Mouse (Mus musculus) stomach, embryonic 14.5 days (tissue): Measurements from ENCODE around the gene Crcp. TPM values are rescaled to one million over a fixed set of nuclear protein-coding genes. Genes with fewer than 3 reads are reported as not detected.
A peak's percentile ranks its signal among the peaks of the same experiment; 100 is the strongest.

Source experiments
- ATAC-seq: fragments of 200-750 bp; cut with Nextera tagmentation; 2 replicates; pipeline ENCODE4 v1.8.0; 2017; ENCODE audit warnings: low read depth, moderate TSS enrichment; ENCODE audit not compliant: insufficient number of reproducible peaks, insufficient read depth, low FRiP score
- H3K27ac ChIP-seq: fragments of 300-500 bp; sonication (generic); 2 replicates; pipeline ENCODE4 v1.5.1; 2014; ENCODE audit warnings: mild to moderate bottlenecking, low read length, moderate library complexity, mixed read lengths
- H3K27me3 ChIP-seq: fragments of 300-500 bp; sonication (generic); 2 replicates; pipeline ENCODE4 v1.6.1; 2014; ENCODE audit warnings: low read length, control low read depth, mixed read lengths; ENCODE audit not compliant: control insufficient read depth, insufficient read depth
- H3K36me3 ChIP-seq: fragments of 300-500 bp; sonication (generic); 2 replicates; pipeline ENCODE4 v1.6.1; 2014; ENCODE audit warnings: mild to moderate bottlenecking, control low read depth, low read length, moderate library complexity, mixed read lengths; ENCODE audit not compliant: control insufficient read depth, insufficient read depth
- H3K4me1 ChIP-seq: fragments of 300-500 bp; sonication (generic); 2 replicates; pipeline ENCODE4 v1.6.1; 2014; ENCODE audit warnings: low read length, control low read depth, mixed read lengths; ENCODE audit not compliant: control insufficient read depth, insufficient read depth
- H3K4me2 ChIP-seq: fragments of 300-500 bp; sonication (generic); replicated peaks from 2 replicates; pipeline ENCODE4 v1.6.1; 2014; ENCODE audit warnings: low read depth, low read length, control low read depth
- H3K4me3 ChIP-seq: fragments of 300-500 bp; sonication (generic); 2 replicates; pipeline ENCODE4 v1.5.1; 2014; ENCODE audit warnings: low read depth, low read length, control low read depth
- H3K9ac ChIP-seq: fragments of 300-500 bp; sonication (generic); replicated peaks from 2 replicates; pipeline ENCODE4 v1.6.1; 2014; ENCODE audit warnings: low read depth, mild to moderate bottlenecking, control low read depth, low read length, moderate library complexity, mixed read lengths
- H3K9me3 ChIP-seq: fragments of 300-500 bp; sonication (generic); 2 replicates; pipeline ENCODE4 v1.6.1; 2016; ENCODE audit warnings: low read depth, low read length, control low read depth; ENCODE audit not compliant: control insufficient read depth
- WGBS: fragments of 180-500 bp; shearing (Covaris S2); extraction: QIAGEN DNeasy Blood & Tissue Kit; methylation state at CpG from one replicate; pipeline ENCODE4 v1.1.7; 2014; 5-methylcytosine and 5-hydroxymethylcytosine counted together
- polyA plus RNA-seq: library from polyadenylated mRNA; unstranded; fragments of >200 nt; fragmentation: Nextera tagmentation; extraction: Ambion mirVana; gene quantifications from 2 replicates; pipeline ENCODE4 v1.2.1, GENCODE M21; 2014

The Crcp gene
- polyA plus RNA-seq, 1 experiment from 2014 or later: 24.2 TPM

DNA sequence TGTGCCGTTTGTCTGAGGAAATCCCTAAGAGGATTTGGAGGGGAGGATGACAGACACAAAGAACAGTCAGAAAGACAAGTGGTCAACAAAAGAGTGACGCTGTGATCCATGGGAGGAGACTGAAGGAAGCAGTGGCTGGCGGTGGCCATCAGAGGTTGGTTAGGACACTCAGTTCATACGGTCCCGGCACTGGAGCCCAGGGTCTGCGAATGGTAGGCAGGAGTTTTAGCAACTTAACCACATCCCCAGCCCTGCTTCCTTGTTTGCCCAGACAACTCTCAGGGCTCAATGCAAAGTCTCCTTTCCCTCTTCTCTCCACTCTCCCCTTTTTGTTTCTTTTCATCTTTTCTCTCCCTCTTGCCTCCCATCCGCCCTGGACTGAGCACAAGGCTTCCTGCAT, 17.0 kb downstream of the Crcp start:
- no peak overlapping the region for H3K27ac ChIP-seq
- no peak overlapping the region for H3K9ac ChIP-seq
- H3K4me3 ChIP-seq: no peak overlapping the region
- ATAC-seq: no peak
- no peaks in the 10 kb centered on the region for H3K27me3 ChIP-seq
- no peaks in the 10 kb centered on the region for H3K9me3 ChIP-seq
- peaks cover 12% of the 10 kb centered on the region for H3K4me1 ChIP-seq
- H3K36me3 ChIP-seq: peaks cover 26% of the 10 kb centered on the region
- WGBS: 90% methylated on average over 7 of the region's 7 CpGs
- no peak overlapping the region for H3K4me2 ChIP-seq

DNA sequence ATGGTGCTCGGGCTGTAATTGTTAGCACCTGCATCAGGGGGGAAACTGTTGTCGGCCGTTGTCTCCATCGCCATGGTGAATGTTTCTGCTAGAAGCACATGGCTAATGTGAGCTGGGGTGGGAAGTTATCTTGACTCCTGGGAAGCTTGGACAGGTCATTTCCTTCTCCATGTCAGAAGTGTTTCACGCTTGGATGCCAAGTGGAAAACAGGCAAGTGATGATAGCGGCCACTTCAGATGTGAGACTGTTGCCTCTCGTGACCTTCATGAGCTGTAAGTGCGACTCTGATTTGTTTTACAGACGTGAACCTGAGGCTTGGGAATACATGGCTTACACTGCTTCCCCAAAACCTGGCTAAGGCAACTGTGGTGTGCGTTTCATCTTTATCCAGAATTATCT, 17.5 kb downstream of the Crcp start:
- no peak overlapping the region for H3K27ac ChIP-seq
- no peak overlapping the region for H3K9ac ChIP-seq
- peaks cover 26% of the 10 kb centered on the region for H3K36me3 ChIP-seq
- WGBS: 89% methylated on average over 10 of the region's 10 CpGs
- ATAC-seq: no peak
- H3K27me3 ChIP-seq: no peaks in the 10 kb centered on the region
- H3K4me2 ChIP-seq: no peak overlapping the region
- peaks cover 12% of the 10 kb centered on the region for H3K4me1 ChIP-seq
- no peak overlapping the region for H3K4me3 ChIP-seq
- no peaks in the 10 kb centered on the region for H3K9me3 ChIP-seq

DNA sequence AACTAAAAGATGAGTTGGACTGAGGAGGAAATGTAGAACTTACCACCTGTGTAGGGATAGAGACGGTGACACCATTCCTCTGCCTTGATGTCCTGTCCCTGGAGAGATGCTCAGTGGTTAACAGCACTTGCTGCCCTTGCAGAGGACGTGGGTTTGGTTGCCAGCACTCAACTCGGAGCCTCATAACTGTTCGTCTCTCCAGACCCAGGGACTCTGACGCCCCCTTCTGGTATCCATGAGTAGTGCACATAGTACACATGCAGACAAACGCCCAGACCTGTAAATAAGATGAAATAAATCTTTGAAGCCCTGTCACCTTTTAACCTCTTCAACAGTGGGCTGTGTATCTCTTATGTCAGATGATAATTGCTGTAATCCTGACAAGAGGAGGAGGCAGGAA, 17.9 kb downstream of the Crcp start:
- Histone ChIP-seq H3K27me3 (no peaks in the 10 kb centered on the region), H3K4me3 (no peak overlapping the region), H3K4me1 (peaks cover 12% of the 10 kb centered on the region), H3K9me3 (no peaks in the 10 kb centered on the region), H3K9ac (no peak overlapping the region), H3K27ac (no peak overlapping the region), H3K4me2 (no peak overlapping the region), H3K36me3 (peaks cover 21% of the 10 kb centered on the region)
- 78% methylated on average over 6 of the region's 6 CpGs for WGBS
- ATAC-seq: no peak

DNA sequence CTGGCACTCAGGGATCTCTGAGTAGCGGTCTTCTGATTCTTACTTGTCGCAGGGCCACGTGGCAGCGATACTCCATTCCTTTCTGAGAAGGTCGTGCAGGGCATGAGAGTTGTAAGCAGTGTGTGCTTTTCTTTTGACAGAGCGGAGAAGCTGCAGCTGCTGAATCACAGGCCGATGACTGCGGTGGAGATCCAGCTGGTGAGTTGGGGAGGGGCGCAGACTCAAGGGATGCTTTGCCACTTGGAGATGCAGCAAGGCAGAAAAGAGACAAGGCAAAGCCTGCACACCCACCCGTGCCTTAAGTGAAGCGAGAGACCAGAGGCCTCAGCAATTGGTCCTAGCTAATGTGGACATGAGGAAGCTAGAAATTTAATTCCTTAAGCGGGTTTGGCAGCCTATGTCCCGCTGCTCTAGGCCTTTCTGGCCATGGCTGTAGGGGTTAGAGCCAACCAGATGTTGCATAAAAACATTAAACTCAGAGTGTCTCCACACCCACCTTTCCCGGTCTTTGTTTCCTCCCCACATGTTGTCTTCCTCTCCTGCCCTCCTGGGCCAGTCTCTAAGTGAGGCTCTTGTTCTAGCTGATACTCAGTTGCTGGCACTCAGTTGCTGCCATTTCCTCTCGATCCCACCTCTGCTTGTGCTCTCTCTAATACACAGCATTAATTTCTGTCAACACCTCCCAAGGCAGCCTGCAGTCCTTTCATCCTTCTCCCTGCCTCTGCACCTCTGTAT, 19.9 kb downstream of the Crcp start:
- Histone ChIP-seq H3K27ac (peak overlapping the region; percentile 70), H3K4me2 (no peak overlapping the region), H3K9ac (no peak overlapping the region), H3K4me1 (peaks cover 12% of the 10 kb centered on the region), H3K27me3 (no peaks in the 10 kb centered on the region), H3K9me3 (no peaks in the 10 kb centered on the region), H3K36me3 (peaks cover 11% of the 10 kb centered on the region), H3K4me3 (no peak overlapping the region)
- WGBS: 54% methylated on average over 15 of the region's 15 CpGs
- ATAC-seq: peak; percentile 66; the same call in 1 of the 2 replicates

DNA sequence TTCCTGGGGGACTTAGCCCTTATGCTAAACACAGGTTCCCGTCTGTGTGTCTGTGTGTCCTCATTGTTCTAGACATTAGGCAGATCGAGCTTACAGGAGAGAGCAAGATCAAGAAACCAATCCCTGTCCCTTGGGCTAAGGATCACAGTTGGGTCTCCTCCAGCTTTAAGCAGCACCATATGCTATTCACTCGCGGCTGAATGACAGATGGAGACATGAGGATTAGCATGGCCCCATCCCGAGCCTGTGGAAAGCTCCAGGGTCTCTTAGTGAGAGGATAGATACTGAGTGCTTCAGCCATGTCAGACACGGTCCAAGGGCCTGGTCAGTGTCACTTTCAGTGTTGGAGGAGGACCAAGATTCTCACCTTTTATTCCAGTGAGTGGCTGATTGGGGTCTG, 21.3 kb downstream of the Crcp start:
- Histone ChIP-seq H3K4me2 (no peak overlapping the region), H3K4me1 (peaks cover 12% of the 10 kb centered on the region), H3K9me3 (no peaks in the 10 kb centered on the region), H3K27ac (no peak overlapping the region), H3K4me3 (no peak overlapping the region), H3K27me3 (no peaks in the 10 kb centered on the region), H3K36me3 (peaks cover 11% of the 10 kb centered on the region), H3K9ac (no peak overlapping the region)
- 0 out of 2 replicates have a peak, but pooled peaks have one; percentile 5 for ATAC-seq
- 58% methylated on average over 6 of the region's 6 CpGs for WGBS

DNA sequence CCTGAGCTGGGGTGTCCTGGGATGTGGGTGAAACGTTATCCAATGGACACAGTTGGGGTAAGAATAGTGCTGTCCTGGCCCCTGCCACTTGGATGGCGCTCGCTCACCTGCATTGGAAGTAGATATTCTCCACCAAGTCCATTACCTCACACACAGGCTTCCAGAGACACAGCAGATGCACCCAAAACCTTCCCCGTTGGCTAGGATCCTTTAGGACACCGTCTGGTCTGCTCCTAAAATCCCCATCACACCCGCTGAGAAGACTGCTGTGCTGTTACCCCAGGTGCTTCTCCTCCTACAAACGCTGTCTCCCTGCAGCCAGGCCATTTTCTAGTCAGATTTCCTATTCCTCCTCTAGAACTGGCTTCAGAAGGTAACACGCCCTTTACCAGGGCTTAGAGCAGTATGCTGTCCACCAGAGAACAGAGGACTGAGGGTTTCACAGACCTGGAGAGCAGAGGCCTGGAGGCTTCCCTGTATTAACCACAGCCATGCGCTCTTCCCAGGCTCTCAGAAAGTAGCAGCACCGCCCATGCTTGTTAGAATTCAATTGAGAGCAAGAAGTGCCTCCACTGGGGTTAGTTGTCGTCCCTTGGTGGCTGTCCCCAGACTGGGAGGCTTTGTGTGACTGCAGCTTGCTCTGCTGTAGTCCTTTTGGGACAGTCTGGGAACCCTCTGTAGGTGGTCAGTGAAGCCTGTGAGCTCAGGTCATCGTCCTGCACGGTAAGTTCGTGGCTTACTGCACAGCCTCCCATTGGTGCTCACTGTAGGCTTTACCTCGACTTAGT, 22.2 kb downstream of the Crcp start:
- ATAC-seq: no peak
- Histone ChIP-seq H3K27ac (no peak overlapping the region), H3K4me1 (peaks cover 12% of the 10 kb centered on the region), H3K9ac (no peak overlapping the region), H3K4me3 (no peak overlapping the region), H3K36me3 (peaks cover 11% of the 10 kb centered on the region), H3K9me3 (no peaks in the 10 kb centered on the region), H3K27me3 (no peaks in the 10 kb centered on the region), H3K4me2 (no peak overlapping the region)
- 83% methylated on average over 15 of the region's 15 CpGs for WGBS

DNA sequence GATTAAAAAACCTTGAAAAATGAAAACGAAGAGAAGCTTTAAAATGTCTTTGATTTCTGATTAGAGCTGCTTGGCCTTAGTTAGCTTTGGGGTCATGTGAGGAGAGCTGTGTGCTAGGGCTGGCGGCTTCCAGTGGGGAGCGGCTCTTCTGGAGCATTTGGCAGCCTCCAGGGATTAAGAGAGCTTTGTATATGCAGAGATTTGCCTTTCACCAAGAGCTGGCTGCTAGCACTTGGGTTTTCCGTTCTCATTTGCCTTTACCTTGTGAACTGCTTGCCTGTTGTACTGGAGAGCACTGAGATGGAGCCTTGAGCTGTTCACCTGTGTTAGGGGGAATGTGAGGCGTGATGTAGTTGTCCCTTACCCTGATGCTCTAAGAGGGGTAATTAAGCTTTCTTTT, 23.4 kb downstream of the Crcp start:
- H3K9me3 ChIP-seq: no peaks in the 10 kb centered on the region
- no peak overlapping the region for H3K9ac ChIP-seq
- H3K27me3 ChIP-seq: no peaks in the 10 kb centered on the region
- no peak overlapping the region for H3K4me3 ChIP-seq
- H3K4me2 ChIP-seq: no peak overlapping the region
- no peak for ATAC-seq
- H3K36me3 ChIP-seq: peaks cover 3% of the 10 kb centered on the region
- H3K27ac ChIP-seq: no peak overlapping the region
- 79% methylated on average over 5 of the region's 5 CpGs for WGBS
- peaks cover 12% of the 10 kb centered on the region for H3K4me1 ChIP-seq

DNA sequence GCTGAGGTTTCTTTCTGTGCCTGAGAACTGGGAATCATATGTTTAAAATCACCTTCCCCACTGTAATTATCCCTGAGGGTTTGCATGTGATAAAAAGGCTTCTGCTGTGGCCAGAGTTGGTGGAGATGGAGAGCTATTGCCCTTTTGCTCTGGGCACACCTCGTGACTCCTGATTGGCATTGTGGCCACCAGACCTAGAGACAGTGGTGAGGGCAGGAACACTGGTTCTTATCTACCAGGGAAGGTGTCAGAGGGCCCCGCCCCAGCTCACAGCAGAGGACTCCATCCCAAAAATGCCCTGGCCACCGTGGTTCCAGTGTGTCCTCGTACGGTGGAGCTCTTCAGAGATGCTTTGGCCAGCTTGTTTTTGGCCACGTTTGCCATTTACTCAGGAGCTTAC, 23.9 kb downstream of the Crcp start:
- no peak for ATAC-seq
- no peak overlapping the region for H3K4me3 ChIP-seq
- H3K9ac ChIP-seq: no peak overlapping the region
- H3K4me2 ChIP-seq: no peak overlapping the region
- H3K9me3 ChIP-seq: no peaks in the 10 kb centered on the region
- peaks cover 3% of the 10 kb centered on the region; the same call in 1 of the 2 replicates for H3K36me3 ChIP-seq
- 89% methylated on average over 6 of the region's 6 CpGs for WGBS
- no peaks in the 10 kb centered on the region for H3K27me3 ChIP-seq
- no peak overlapping the region for H3K27ac ChIP-seq
- H3K4me1 ChIP-seq: peaks cover 12% of the 10 kb centered on the region
